Mouse (Mus musculus) MEL (cell line): ENCODE data around the gene Ppp1r15b. TPM values are rescaled to one million over a fixed set of nuclear protein-coding genes. Genes with fewer than 3 reads are reported as not detected.

ENCODE experiments used
- DNase-seq: peaks from one replicate; pipeline ENCODE4 v3.0.0; 2011; ENCODE audit warnings: low read depth, low spot score
- H3K27ac ChIP-seq: 2 replicates; pipeline ENCODE4 v1.5.1; 2012; ENCODE audit warnings: low read depth, mild to moderate bottlenecking, control low read depth, low read length, moderate library complexity; ENCODE audit not compliant: control insufficient read depth
- H3K27me3 ChIP-seq, 2 experiments: fragments of 150-350 bp in 1 of 2; sonication (generic) in 1 of 2; 2 replicates each; pipeline ENCODE4 v1.6.1; 2012; ENCODE audit warnings: low read length in 2 of 2, mild to moderate bottlenecking in 2 of 2, improper control_type of control experiment in 1 of 2, moderate library complexity in 1 of 2; ENCODE audit not compliant: insufficient read depth in 2 of 2, control insufficient read depth in 1 of 2
- H3K36me3 ChIP-seq, 2 experiments: 2 replicates each; pipeline ENCODE4 v1.6.1; 2012 to 2014; ENCODE audit warnings: low read length in 2 of 2, improper control_type of control experiment in 1 of 2, inconsistent platforms in 1 of 2, mild to moderate bottlenecking in 1 of 2; ENCODE audit not compliant: insufficient read depth in 2 of 2, control insufficient read depth in 1 of 2
- H3K4me1 ChIP-seq, 2 experiments: fragments of 150-350 bp in 1 of 2; sonication (generic) in 1 of 2; 2 replicates each; pipeline ENCODE4 v1.6.1; 2012; ENCODE audit warnings: low read length in 2 of 2, improper control_type of control experiment in 1 of 2, mild to moderate bottlenecking in 1 of 2; ENCODE audit not compliant: insufficient read depth in 2 of 2, control insufficient read depth in 1 of 2
- H3K4me3 ChIP-seq, 2 experiments: fragments of 150-350 bp in 1 of 2; sonication (generic) in 1 of 2; 2 replicates each; pipeline ENCODE4 v1.5.1; 2012; ENCODE audit warnings: low read depth in 2 of 2, low read length in 2 of 2, mild to moderate bottlenecking in 2 of 2, moderate library complexity in 2 of 2, control low read depth in 1 of 2, improper control_type of control experiment in 1 of 2; ENCODE audit not compliant: control insufficient read depth in 1 of 2, insufficient read depth in 1 of 2
- H3K79me2 ChIP-seq: 2 replicates; pipeline ENCODE4 v1.6.1; 2012; ENCODE audit warnings: mild to moderate bottlenecking, low read length, moderate library complexity; ENCODE audit not compliant: control insufficient read depth, poor library complexity, insufficient read depth
- H3K9ac ChIP-seq: 2 replicates; pipeline ENCODE4 v1.6.1; 2012; ENCODE audit warnings: low read depth, mild to moderate bottlenecking, control low read depth, low read length, moderate library complexity; ENCODE audit not compliant: control insufficient read depth, poor library complexity, severe bottlenecking
- H3K9me3 ChIP-seq: fragments of 150-350 bp; sonication (generic); replicated peaks from 2 replicates; pipeline ENCODE4 v1.6.1; 2012; ENCODE audit warnings: mild to moderate bottlenecking, low read length, improper control_type of control experiment, moderate library complexity; ENCODE audit not compliant: insufficient read depth
- BHLHE40 ChIP-seq: IDR thresholded peaks from 2 replicates; pipeline ENCODE4 v1.6.1; 2012; ENCODE audit warnings: low read depth, mild to moderate bottlenecking, inconsistent platforms, low read length, improper control_type of control experiment, borderline replicate concordance
- CHD1 ChIP-seq: IDR thresholded peaks from 2 replicates; pipeline ENCODE4 v1.6.1; 2012; ENCODE audit warnings: low read depth, mild to moderate bottlenecking, inconsistent platforms, low read length, improper control_type of control experiment
- CTCF ChIP-seq, 3 experiments: IDR thresholded peaks in 2 of 3; conservative IDR thresholded peaks in 1 of 3; 2 replicates each; pipeline ENCODE4 v1.5.1; 2011 to 2012; ENCODE audit warnings: low read length in 3 of 3, low read depth in 2 of 3, mild to moderate bottlenecking in 2 of 3, improper control_type of control experiment in 1 of 3, inconsistent platforms in 1 of 3, mixed read lengths in 1 of 3, moderate library complexity in 1 of 3; ENCODE audit not compliant: control insufficient read depth in 1 of 3, insufficient read depth in 1 of 3, poor library complexity in 1 of 3, severe bottlenecking in 1 of 3
- E2F4 ChIP-seq: IDR thresholded peaks from 2 replicates; pipeline ENCODE4 v1.6.1; 2011; ENCODE audit warnings: low read depth, low read length, improper control_type of control experiment, borderline replicate concordance
- ELF1 ChIP-seq: IDR thresholded peaks from 2 replicates; pipeline ENCODE4 v1.6.1; 2014; ENCODE audit warnings: low read depth, mild to moderate bottlenecking, inconsistent platforms, low read length, improper control_type of control experiment, moderate library complexity
- EP300 ChIP-seq, 2 experiments: IDR thresholded peaks; 2 replicates each; pipeline ENCODE4 v1.6.1; 2011; ENCODE audit warnings: improper control_type of control experiment in 2 of 2, low read length in 2 of 2, low read depth in 1 of 2, mild to moderate bottlenecking in 1 of 2
- ETS1 ChIP-seq: IDR thresholded peaks from 2 replicates; pipeline ENCODE4 v1.6.1; 2012; ENCODE audit warnings: low read depth, mild to moderate bottlenecking, inconsistent platforms, low read length, improper control_type of control experiment, moderate library complexity
- GABPA ChIP-seq: IDR thresholded peaks from 2 replicates; pipeline ENCODE4 v1.6.1; 2012; ENCODE audit warnings: low read depth, mild to moderate bottlenecking, inconsistent platforms, low read length, improper control_type of control experiment, moderate library complexity
- HCFC1 ChIP-seq: IDR thresholded peaks from 2 replicates; pipeline ENCODE4 v1.6.1; 2012; ENCODE audit warnings: low read depth, mild to moderate bottlenecking, inconsistent platforms, low read length, improper control_type of control experiment, moderate library complexity
- JUND ChIP-seq: IDR thresholded peaks from 2 replicates; pipeline ENCODE4 v1.6.1; 2011; ENCODE audit warnings: low read depth, mild to moderate bottlenecking, improper control_type of control experiment, low read length
- KAT2A ChIP-seq: conservative IDR thresholded peaks from 2 replicates; pipeline ENCODE4 v1.6.1; 2012; ENCODE audit warnings: low read depth, low read length, improper control_type of control experiment, inconsistent platforms
- MAZ ChIP-seq: IDR thresholded peaks from 2 replicates; pipeline ENCODE4 v1.6.1; 2012; ENCODE audit warnings: low read depth, mild to moderate bottlenecking, inconsistent platforms, low read length, improper control_type of control experiment
- MEF2A ChIP-seq: IDR thresholded peaks from 2 replicates; pipeline ENCODE4 v1.6.1; 2014; ENCODE audit warnings: low read depth, mild to moderate bottlenecking, inconsistent platforms, low read length, improper control_type of control experiment; ENCODE audit not compliant: poor library complexity, insufficient replicate concordance, severe bottlenecking; ENCODE audit errors: extremely low read depth
- MXI1 ChIP-seq: IDR thresholded peaks from 2 replicates; pipeline ENCODE4 v1.6.1; 2011; ENCODE audit warnings: mild to moderate bottlenecking, low read depth, low read length, improper control_type of control experiment
- MYB ChIP-seq: IDR thresholded peaks from 2 replicates; pipeline ENCODE4 v1.6.1; 2011; ENCODE audit warnings: mild to moderate bottlenecking, low read depth, low read length, improper control_type of control experiment
- NELFE ChIP-seq: IDR thresholded peaks from 2 replicates; pipeline ENCODE4 v1.6.1; 2011; ENCODE audit warnings: low read depth, low read length, improper control_type of control experiment
- POLR2A ChIP-seq, 2 experiments: IDR thresholded peaks; 2 replicates each; pipeline ENCODE4 v1.6.1; 2011 to 2012; ENCODE audit warnings: low read length in 2 of 2, mild to moderate bottlenecking in 2 of 2, control low read depth in 1 of 2, improper control_type of control experiment in 1 of 2, low read depth in 1 of 2, moderate library complexity in 1 of 2; ENCODE audit not compliant: control insufficient read depth in 1 of 2, insufficient read depth in 1 of 2, poor library complexity in 1 of 2
- POLR2AphosphoS5 ChIP-seq: IDR thresholded peaks from 2 replicates; pipeline ENCODE4 v1.6.1; 2012; ENCODE audit warnings: low read depth, borderline replicate concordance, mild to moderate bottlenecking, inconsistent platforms, low read length, moderate library complexity, mixed read lengths
- RAD21 ChIP-seq: IDR thresholded peaks from 2 replicates; pipeline ENCODE4 v1.6.1; 2011; ENCODE audit warnings: mild to moderate bottlenecking, low read depth, low read length, improper control_type of control experiment
- RCOR1 ChIP-seq: IDR thresholded peaks from 2 replicates; pipeline ENCODE4 v1.6.1; 2012; ENCODE audit warnings: low read depth, mild to moderate bottlenecking, inconsistent platforms, low read length, improper control_type of control experiment
- SIN3A ChIP-seq: IDR thresholded peaks from 2 replicates; pipeline ENCODE4 v1.6.1; 2012; ENCODE audit warnings: low read length, improper control_type of control experiment, inconsistent platforms
- TAL1 ChIP-seq: IDR thresholded peaks from 2 replicates; pipeline ENCODE4 v1.6.1; 2012; ENCODE audit warnings: mild to moderate bottlenecking, inconsistent platforms, low read length, moderate library complexity, mixed read lengths
- TBP ChIP-seq: IDR thresholded peaks from 2 replicates; pipeline ENCODE4 v1.8.0; 2011; ENCODE audit warnings: low read depth, low read length, improper control_type of control experiment
- TCF12 ChIP-seq: IDR thresholded peaks from 2 replicates; pipeline ENCODE4 v1.6.1; 2014; ENCODE audit warnings: low read depth, mild to moderate bottlenecking, inconsistent platforms, low read length, improper control_type of control experiment, moderate library complexity
- UBTF ChIP-seq: IDR thresholded peaks from 2 replicates; pipeline ENCODE4 v1.6.1; 2012; ENCODE audit warnings: low read depth, mild to moderate bottlenecking, inconsistent platforms, low read length, improper control_type of control experiment, moderate library complexity, borderline replicate concordance; ENCODE audit not compliant: insufficient read depth
- USF1 ChIP-seq: IDR thresholded peaks from 2 replicates; pipeline ENCODE4 v1.6.1; 2014; ENCODE audit warnings: low read depth, mild to moderate bottlenecking, inconsistent platforms, low read length, improper control_type of control experiment, moderate library complexity
- USF2 ChIP-seq, 2 experiments: IDR thresholded peaks; 2 replicates each; pipeline ENCODE4 v1.6.1; 2011 to 2012; ENCODE audit warnings: improper control_type of control experiment in 2 of 2, low read length in 2 of 2, borderline replicate concordance in 1 of 2, inconsistent platforms in 1 of 2, low read depth in 1 of 2, mild to moderate bottlenecking in 1 of 2; ENCODE audit not compliant: insufficient read depth in 1 of 2
- ZC3H11A ChIP-seq: IDR thresholded peaks from 2 replicates; pipeline ENCODE4 v1.6.1; 2012; ENCODE audit warnings: low read depth, mild to moderate bottlenecking, inconsistent platforms, low read length, improper control_type of control experiment
- ZKSCAN1 ChIP-seq: IDR thresholded peaks from 2 replicates; pipeline ENCODE4 v1.6.1; 2012; ENCODE audit warnings: low read depth, mild to moderate bottlenecking, inconsistent platforms, low read length, improper control_type of control experiment, moderate library complexity
- ZMIZ1 ChIP-seq: IDR thresholded peaks from 2 replicates; pipeline ENCODE4 v1.6.1; 2012; ENCODE audit warnings: low read depth, mild to moderate bottlenecking, inconsistent platforms, low read length, improper control_type of control experiment, moderate library complexity
- ZNF384 ChIP-seq: IDR thresholded peaks from 2 replicates; pipeline ENCODE4 v1.6.1; 2012; ENCODE audit warnings: low read depth, mild to moderate bottlenecking, inconsistent platforms, low read length, improper control_type of control experiment
- polyA plus RNA-seq, 2 experiments: library from polyadenylated mRNA; stranded (reverse) in 1 of 2; unstranded in 1 of 2; fragments of >175 nt in 1 of 2; fragments of >200 nt in 1 of 2; gene quantifications; 2 replicates each; pipeline versions ENCODE4 v1.2.1 to v1.2.4; 2012; ENCODE audit warnings: low replicate concordance in 2 of 2, low read depth in 1 of 2; ENCODE audit not compliant: insufficient read length in 2 of 2, insufficient read depth in 1 of 2, missing spikeins in 1 of 2
- total RNA-seq: library from RNA; depleted of rRNA; stranded (reverse); fragments of 300-350 nt; gene quantifications from 2 replicates; pipeline ENCODE4 v1.2.3, GENCODE M21; 2012

Ppp1r15b gene
- total and polyA plus RNA-seq, 3 experiments = 53.1 to 56.3 TPM; not detected in 1

DNA sequence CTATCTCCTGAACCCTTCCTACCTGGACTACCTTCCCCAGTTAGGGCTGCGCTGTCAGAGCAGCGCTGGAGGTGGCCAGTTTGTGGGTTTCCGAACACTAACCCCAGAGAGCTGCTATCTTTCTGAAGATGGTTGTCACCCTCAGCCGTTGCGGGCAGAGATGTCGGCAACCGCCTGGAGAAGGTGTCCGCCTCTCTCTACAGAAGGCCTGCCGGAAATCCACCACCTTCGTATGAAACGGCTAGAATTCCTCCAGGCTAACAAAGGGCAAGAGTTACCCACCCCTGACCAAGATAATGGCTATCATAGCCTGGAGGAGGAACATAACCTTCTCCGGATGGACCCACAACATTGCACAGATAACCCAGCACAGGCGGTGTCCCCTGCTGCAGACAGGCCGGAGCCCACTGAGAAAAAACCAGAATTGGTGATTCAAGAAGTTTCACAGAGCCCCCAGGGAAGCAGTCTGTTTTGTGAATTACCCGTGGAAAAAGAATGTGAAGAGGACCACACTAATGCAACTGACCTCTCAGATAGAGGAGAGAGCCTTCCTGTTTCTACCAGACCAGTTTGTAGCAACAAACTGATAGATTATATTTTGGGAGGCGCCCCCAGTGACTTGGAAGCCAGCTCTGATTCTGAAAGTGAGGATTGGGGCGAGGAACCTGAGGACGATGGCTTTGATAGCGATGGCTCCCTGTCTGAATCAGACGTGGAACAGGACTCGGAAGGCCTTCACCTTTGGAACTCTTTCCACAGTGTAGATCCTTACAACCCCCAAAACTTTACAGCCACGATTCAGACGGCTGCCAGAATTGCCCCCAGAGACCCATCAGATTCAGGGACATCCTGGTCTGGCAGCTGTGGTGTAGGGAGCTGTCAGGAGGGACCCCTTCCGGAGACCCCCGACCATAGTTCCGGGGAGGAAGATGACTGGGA is 1.7 kb downstream of the Ppp1r15b start (continued):
- TF ChIP-seq MYB (peak; percentile 40; the same call in 1 of the 2 replicates), EP300 (IDR thresholded peaks at IDR 0.05; ENCODE audit: low read depth in 1 of 2, low read length in 2 of 2) (peak; percentile 12 to 47; a peak in 1 of 4 replicates), ZNF384 (no peak), UBTF (0 out of 2 replicates have a peak, but pooled peaks have one; percentile 48), HCFC1 (no peak)

GRCm38 (mm10) chr1:133133425-133133824 is 2.5 kb downstream of the Ppp1r15b start:
- Histone ChIP-seq H3K79me2 (peaks cover 74% of the 10 kb centered on the region), H3K9me3 (no peaks in the 10 kb centered on the region), H3K36me3 (peaks cover 28 to 31% of the 10 kb centered on the region in 2 experiments), H3K4me3 (peak overlapping the region; percentile 84 to 94), H3K27me3 (no peaks in the 10 kb centered on the region), H3K9ac (peak overlapping the region; percentile 97), H3K27ac (peak overlapping the region; percentile 79), H3K4me1 (peaks cover 4 to 10% of the 10 kb centered on the region in 2 experiments; a peak in 3 of 4 replicates)
- peak; percentile 91 for DNase-seq
- TF ChIP-seq EP300 (IDR thresholded peaks at IDR 0.05; ENCODE audit: low read depth in 1 of 2, low read length in 2 of 2) (peak; percentile 92 to 94), ZNF384 (peak; percentile 62; the same call in 1 of the 2 replicates), JUND (no peak), USF1 (no peak), MAZ (no peak), CTCF (IDR thresholded peaks at IDR 0.05 in 2 of 3, conservative IDR thresholded peaks at IDR 0.05 in 1 of 3; ENCODE audit: control insufficient read depth in 1 of 3, insufficient read depth in 1 of 3, low read depth in 2 of 3, low read length in 3 of 3, poor library complexity in 1 of 3, severe bottlenecking in 1 of 3) (no peak), HCFC1 (0 out of 2 replicates have a peak, but pooled peaks have one; percentile 24), USF2 (IDR thresholded peaks at IDR 0.05; ENCODE audit: borderline replicate concordance in 1 of 2, insufficient read depth in 1 of 2, low read depth in 1 of 2, low read length in 2 of 2) (no peak), MEF2A (no peak), BHLHE40 (no peak), GABPA (no peak), RAD21 (no peak), POLR2A (IDR thresholded peaks at IDR 0.05; ENCODE audit: control insufficient read depth in 1 of 2, insufficient read depth in 1 of 2, low read depth in 1 of 2, low read length in 2 of 2, poor library complexity in 1 of 2) (peak in 1 of 2 experiments; percentile 44; a peak in 2 of 4 replicates), CHD1 (no peak), SIN3A (peak; percentile 99), TCF12 (peak; percentile 94), KAT2A (no peak), ETS1 (peak; percentile 98), ZMIZ1 (no peak), NELFE (0 out of 2 replicates have a peak, but pooled peaks have one; percentile 9), MYB (no peak), TAL1 (peak; percentile 93), ZC3H11A (no peak), UBTF (no peak), RCOR1 (no peak), MXI1 (peak; percentile 98), ZKSCAN1 (no peak), E2F4 (no peak), ELF1 (no peak), POLR2AphosphoS5 (no peak), TBP (peak; percentile 80)
